Mouse (Mus musculus) left cerebral cortex, adult 18-20 months (tissue): ENCODE results near the gene Apoc3. TPM values are rescaled to one million over a fixed set of nuclear protein-coding genes. Genes with fewer than 3 reads are reported as not detected.

Source experiments
- DNase-seq, 2 experiments: peaks; one replicate each; pipeline ENCODE4 v3.0.0; 2021 to 2022; ENCODE audit warnings: low spot score in 2 of 2, mixed read lengths in 1 of 2
- total RNA-seq, 2 experiments: library from RNA; stranded (reverse); gene quantifications; 2 replicates each; pipeline ENCODE4 v1.2.3; 2021

The Apoc3 gene
- total RNA-seq, 2 experiments from 2014 or later, result 1.9 TPM; not detected in 1

DNA sequence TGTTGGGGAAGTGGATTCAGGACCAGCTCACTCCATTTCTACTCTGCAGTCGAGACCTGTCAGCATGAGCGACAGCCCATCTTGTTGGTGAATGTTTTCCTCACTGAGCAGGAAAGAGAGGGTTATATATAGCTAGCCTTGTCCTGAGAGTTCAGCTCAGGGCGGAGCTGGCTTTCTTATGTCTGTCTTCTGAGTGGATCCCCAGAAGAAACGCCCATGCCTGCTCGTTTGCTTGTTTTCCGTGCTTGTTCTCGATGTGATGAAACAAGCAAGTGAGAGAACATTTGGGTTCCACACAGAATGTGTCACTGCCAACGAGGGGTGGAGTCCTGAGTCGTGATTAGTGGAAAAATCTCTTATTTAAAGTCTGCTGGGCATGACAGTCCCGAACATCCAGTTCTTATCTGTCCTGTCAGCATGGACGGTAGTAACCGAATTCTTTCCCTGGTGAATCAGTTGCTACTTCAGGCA is 38.7 kb downstream of the Apoc3 start:
- DNase-seq, result no peak

DNA sequence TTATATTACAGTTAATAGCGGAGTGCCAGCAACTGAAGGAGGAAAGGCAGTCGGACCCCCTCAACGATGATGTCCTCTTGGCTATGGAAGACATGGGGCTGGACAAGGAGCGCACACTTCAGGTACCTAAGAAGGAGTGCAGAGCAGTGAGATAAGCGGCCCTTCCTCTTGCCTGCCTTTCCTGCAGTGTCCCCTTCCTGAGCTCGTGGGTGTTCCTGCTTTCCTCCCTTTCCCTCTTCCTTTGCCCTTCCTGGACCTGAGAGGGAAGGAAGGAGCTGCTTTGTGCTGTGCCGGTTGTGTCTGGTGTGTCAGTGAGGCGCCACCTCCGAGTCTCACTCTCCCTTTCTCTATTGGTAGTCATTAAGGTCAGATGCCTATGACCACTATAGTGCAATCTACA is 40.6 kb downstream of the Apoc3 start:
- no peak for DNase-seq

DNA sequence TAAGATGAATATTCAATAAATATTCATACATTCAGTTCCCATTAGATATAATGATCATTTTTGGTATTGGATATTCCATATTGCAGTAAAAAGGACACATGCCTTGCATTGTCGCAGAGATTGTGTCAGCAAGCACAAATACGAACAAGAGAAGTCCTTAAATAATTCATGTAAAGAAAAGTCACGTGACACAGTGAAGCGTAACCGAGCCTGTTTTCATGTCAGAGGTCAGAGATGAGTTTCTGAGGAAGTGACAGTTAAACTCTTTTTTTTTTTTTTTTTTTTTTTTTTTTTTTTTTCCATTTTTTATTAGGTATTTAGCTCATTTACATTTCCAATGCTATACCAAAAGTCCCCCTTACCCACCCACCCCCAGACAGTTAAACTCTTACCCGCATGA is 42.8 kb downstream of the Apoc3 start:
- DNase-seq, result no peak

DNA sequence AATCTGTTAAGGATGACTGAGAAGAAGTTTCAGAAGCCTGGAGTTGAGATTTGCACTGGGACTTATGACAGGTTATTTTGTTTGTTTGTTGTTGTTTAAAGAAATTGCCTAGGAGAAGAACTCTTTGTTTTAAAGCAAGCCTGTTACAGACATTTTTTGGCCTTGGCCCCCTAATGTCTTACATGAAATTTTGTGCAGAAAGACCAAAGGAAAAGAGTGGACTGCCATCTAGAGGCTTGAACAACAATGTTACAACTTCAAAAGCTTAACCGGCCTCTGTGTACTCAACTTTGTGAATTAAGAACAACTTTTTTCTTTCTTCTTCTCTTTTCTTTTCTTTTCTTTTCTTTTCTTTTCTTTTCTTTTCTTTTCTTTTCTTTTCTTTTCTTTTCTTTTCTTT is 43.8 kb downstream of the Apoc3 start:
- no peak for DNase-seq

DNA sequence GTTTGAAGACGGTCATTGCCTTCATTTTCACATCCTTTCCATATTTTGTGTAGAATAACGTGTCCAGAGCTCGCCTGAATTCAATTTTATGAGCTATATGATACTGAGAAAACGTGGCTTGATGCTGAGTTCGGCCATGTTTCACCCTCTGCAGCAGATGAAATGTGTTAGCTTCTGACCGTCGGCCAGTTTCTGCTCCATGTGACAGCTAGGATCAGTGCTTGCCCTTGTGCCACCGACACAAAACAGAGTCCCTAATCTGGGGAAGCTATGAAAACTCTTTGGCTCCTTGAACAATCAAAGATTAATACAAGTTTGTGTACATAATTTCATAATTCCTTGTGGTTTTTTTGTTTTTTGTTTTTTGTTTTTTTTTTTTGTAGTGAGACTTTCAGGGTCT is 44.2 kb downstream of the Apoc3 start:
- no peak for DNase-seq

DNA sequence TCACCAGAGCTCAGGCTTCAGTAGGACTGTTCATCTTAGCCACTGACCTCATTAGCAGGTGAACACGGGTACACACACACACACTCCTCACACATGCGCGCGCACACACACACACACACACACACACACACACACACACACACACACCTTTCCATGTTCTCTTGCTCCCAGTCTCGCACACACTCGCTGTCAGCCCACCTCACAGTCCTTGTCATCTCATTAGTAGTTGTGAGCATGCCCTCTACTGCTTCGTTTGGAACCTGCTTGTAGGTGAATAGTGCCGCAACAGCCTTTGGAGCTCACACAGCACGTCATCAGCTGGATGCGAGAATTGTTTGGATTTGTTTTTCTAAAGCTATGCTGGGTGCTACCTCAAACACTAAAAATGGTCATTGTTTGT is 46.1 kb downstream of the Apoc3 start:
- DNase-seq, result no peak

DNA sequence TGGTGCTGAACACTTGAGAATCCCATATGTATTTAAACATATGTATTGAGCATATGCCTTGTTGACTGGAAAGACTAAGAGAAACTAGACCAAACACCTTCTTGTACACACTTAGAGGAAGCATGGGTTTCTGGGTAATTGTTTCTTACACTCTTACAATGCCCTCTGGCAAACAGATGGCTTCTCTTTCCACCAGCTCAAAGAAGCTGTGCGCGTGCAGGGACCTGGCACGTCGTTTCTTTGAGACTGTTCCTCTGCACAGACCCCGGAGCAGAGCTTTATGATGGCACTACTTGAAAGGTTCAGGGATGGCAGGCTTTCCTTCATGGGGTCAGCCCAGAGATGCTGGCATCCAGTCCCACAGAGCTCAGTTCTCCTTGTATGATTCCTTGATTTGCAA is 46.5 kb downstream of the Apoc3 start:
- no peak for DNase-seq

DNA sequence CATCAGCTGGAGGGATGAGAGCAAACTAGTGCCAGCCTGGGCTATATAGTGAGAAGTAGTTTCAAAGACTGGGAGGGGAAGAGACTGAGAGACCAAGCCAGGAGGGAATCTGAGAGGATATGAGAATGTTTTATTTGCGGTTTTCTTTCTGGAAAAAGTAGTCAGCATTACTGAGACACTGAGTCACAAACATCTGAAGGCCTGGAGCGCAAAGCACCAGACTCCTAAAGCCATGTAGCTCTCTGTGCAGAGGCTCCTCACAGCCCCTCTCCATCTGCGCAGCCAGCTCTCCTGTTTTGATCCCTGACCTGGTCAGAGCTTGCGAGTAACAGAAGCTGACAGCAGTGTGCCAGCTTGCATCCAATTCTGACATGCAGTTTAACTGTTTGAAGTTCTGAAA is 47.1 kb downstream of the Apoc3 start:
- DNase-seq, result no peak

DNA sequence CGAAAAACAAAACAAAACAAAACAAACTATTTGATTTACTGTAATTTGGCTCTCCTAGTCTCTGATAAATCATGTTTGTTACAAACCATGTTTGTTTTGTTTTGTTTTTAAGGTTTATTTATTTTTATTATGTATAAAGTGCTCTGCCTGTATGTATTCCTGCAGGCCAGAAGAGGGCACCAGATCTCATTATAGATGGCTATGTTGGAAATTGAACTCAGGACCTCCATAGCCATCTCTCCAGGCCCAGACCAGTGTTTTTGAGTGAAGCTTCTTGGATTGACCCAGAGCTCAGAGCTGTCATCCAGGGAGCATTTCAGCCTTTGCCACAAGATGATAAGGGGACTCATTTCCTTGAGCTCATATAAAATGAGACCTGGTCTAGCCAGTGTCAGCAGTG is 49.0 kb downstream of the Apoc3 start:
- DNase-seq, result no peak

DNA sequence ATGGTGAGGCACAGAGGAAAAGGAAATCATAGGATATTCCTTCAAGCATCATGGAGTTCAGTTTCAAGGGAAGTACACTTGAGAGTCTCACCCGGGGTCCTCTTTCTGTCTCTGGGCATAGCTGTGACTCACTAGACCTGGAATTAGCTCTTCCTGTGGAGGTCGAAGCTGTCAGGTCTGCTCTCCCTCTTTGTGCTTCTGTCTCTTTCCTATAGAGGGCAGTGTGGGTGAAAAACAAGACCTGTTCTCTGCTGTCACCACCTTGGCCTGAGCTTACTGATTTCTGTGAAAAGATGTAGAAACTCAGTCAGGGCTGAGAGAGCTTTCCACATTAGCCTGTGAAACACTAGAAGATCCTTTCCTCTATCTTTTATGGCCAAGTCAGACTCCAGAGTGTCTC is 50.2 kb downstream of the Apoc3 start:
- DNase-seq, result no peak

DNA sequence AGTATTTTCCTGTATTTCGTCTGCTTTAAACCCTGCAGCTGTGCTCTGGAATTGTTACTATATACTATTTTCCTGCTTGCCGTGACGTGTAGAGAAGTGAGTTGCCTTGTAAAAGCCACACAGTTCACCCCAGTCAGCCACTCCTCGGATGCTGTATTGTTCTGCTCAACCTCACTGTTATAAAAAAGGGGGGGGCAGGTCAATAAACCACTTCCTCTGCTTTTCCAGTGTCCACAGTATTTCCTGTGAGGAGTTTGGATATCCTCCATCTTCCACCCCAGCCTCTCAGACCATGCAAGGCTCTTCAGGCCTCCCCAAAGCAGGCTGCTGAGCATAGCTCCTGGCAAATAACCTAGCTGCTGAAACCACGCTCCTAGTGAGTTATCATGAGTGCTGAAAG is 50.9 kb downstream of the Apoc3 start:
- no peak for DNase-seq

Other genes with a start within 250 kb of the Apoc3 start
- gene Pafah1b2, start 222.9 kb downstream of the Apoc3 start, total RNA-seq, result 100 to 1,000 TPM; 216 to 221 TPM
- gene Sik3, start 222.8 kb downstream of the Apoc3 start, total RNA-seq, result 100 to 1,000 TPM; 112 to 132 TPM
- not detected for gene Apoa1, start 7.1 kb downstream of the Apoc3 start, total RNA-seq
- gene Apoa4, start 5.1 kb upstream of the Apoc3 start, total RNA-seq, result not detected
- gene Apoa5, start 33.0 kb upstream of the Apoc3 start, total RNA-seq, result not detected
- gene Zpr1, start 37.4 kb upstream of the Apoc3 start, total RNA-seq, result 10 to 100 TPM; 39.4 to 40.4 TPM
- gene Bud13, start 47.4 kb upstream of the Apoc3 start, total RNA-seq, result 10 to 100 TPM; 11.2 to 12.0 TPM
- gene 4931429L15Rik, start 84.3 kb upstream of the Apoc3 start, total RNA-seq, result not detected